8 mouse cellular contexts compared by ENCODE assay signal in genomic region chr13:21258524-21258923, GRCm38 (mm10). TPM values are rescaled to one million over a fixed set of nuclear protein-coding genes. Genes with fewer than 3 reads are reported as not detected.
DNase-seq lines count a peak whose midpoint lies in the region; ATAC-seq lines count a peak whose summit lies in the region.
"Had no signal": no experiment of that assay in that cellular context is flagged by ENCODE, and none has a peak within 500 bp of the region (broad histone marks: within the 10 kb centered on the region; RNA-seq: fewer than 3 reads in every experiment).

No protein-coding gene starts in this region.

- peak overlapping the region; percentile 65 for H3K4me2 ChIP-seq in lung, embryonic 15.5 days
- H3K4me2 ChIP-seq in forebrain, embryonic 11.5 days (ENCODE audit: low read depth, low read length, severe bottlenecking): peak overlapping the region; percentile 50
- peak overlapping the region; percentile 67 for H3K4me2 ChIP-seq in limb, embryonic 13.5 days (replicated peaks)
- peak overlapping the region; percentile 61 for H3K4me2 ChIP-seq in stomach, embryonic 16.5 days (ENCODE audit: low read depth, low read length)

- H3K4me3 ChIP-seq in lung, embryonic 15.5 days: peak overlapping the region; percentile 42
- peak overlapping the region; percentile 43 for H3K4me3 ChIP-seq in forebrain, embryonic 11.5 days (ENCODE audit: low read depth, low read length)
- peak overlapping the region; percentile 48 for H3K4me3 ChIP-seq in limb, embryonic 13.5 days
- H3K4me3 ChIP-seq in stomach, embryonic 16.5 days (replicated peaks; ENCODE audit: low read length): peak overlapping the region; percentile 42

- peaks cover 16% of the 10 kb centered on the region for H3K4me1 ChIP-seq in lung, embryonic 15.5 days
- 0 out of 2 replicates have a peak, but pooled peaks cover 2% of the 10 kb centered on the region for H3K4me1 ChIP-seq in forebrain, embryonic 11.5 days (replicated peaks; ENCODE audit: control insufficient read depth, insufficient read depth, low read length)
- H3K4me1 ChIP-seq in limb, embryonic 13.5 days: peaks cover 15% of the 10 kb centered on the region
- peaks cover 6% of the 10 kb centered on the region for H3K4me1 ChIP-seq in stomach, embryonic 16.5 days (ENCODE audit: control insufficient read depth, insufficient read depth, low read length)

- H3K27ac ChIP-seq in lung, embryonic 15.5 days: no peak overlapping the region
- H3K27ac ChIP-seq in forebrain, embryonic 11.5 days (ENCODE audit: low read depth, low read length): no peak overlapping the region
- H3K27ac ChIP-seq in limb, embryonic 13.5 days: no peak overlapping the region
- no peak overlapping the region for H3K27ac ChIP-seq in stomach, embryonic 16.5 days (ENCODE audit: low read length)

- ATAC-seq in lung, embryonic 15.5 days (ENCODE audit: borderline replicate concordance, extremely low read depth, low FRiP score, low TSS enrichment): no peak
- no peak for ATAC-seq in forebrain, embryonic 11.5 days (replicated peaks; ENCODE audit: low FRiP score)
- no peak for ATAC-seq in limb, embryonic 13.5 days (ENCODE audit: low FRiP score, low read depth)
- no peak for ATAC-seq in stomach, embryonic 16.5 days (ENCODE audit: insufficient read depth, low FRiP score)

- H3K36me3 ChIP-seq in lung, embryonic 15.5 days: no peaks in the 10 kb centered on the region
- no peaks in the 10 kb centered on the region for H3K36me3 ChIP-seq in forebrain, embryonic 11.5 days (ENCODE audit: control insufficient read depth, insufficient read depth, low read length)
- no peaks in the 10 kb centered on the region for H3K36me3 ChIP-seq in limb, embryonic 13.5 days
- no peaks in the 10 kb centered on the region for H3K36me3 ChIP-seq in stomach, embryonic 16.5 days (ENCODE audit: control insufficient read depth, insufficient read depth, low read length)

- 19% methylated on average over 6 of the region's 6 CpGs for WGBS in lung, embryonic 15.5 days
- WGBS in forebrain, embryonic 11.5 days: 18% methylated on average over 6 of the region's 6 CpGs
- 20% methylated on average over 6 of the region's 6 CpGs for WGBS in limb, embryonic 13.5 days
- 23% methylated on average over 6 of the region's 6 CpGs for WGBS in stomach, embryonic 16.5 days

- peaks cover 3% of the 10 kb centered on the region; the same call in 1 of the 2 replicates for H3K27me3 ChIP-seq in lung, embryonic 15.5 days
- peaks cover 2% of the 10 kb centered on the region; the same call in 1 of the 2 replicates for H3K27me3 ChIP-seq in forebrain, embryonic 11.5 days (ENCODE audit: control insufficient read depth, insufficient read depth, low read length)
- peaks cover 42% of the 10 kb centered on the region for H3K27me3 ChIP-seq in limb, embryonic 13.5 days
- H3K27me3 ChIP-seq in stomach, embryonic 16.5 days (ENCODE audit: control insufficient read depth, insufficient read depth, low read length): 0 out of 2 replicates have a peak, but pooled peaks cover 4% of the 10 kb centered on the region

- DNase-seq in lung, adult 18-20 months: no peak
- no peak for DNase-seq in forebrain, embryonic 11.5 days (ENCODE audit: low spot score)
- DNase-seq in spleen, adult 12 weeks (ENCODE audit: low spot score): no peak
- DNase-seq in frontal cortex, postnatal 25 days (ENCODE audit: low spot score in 2 of 2): no peak

- H3K9ac ChIP-seq in lung, embryonic 15.5 days: no peak overlapping the region
- H3K9ac ChIP-seq in forebrain, embryonic 11.5 days (ENCODE audit: low read length): no peak overlapping the region; the same call in 1 of the 2 replicates
- H3K9ac ChIP-seq in limb, embryonic 13.5 days: no peak overlapping the region; the same call in 1 of the 2 replicates
- H3K9ac ChIP-seq in stomach, embryonic 16.5 days (ENCODE audit: low read length): no peak overlapping the region

- H3K9me3 ChIP-seq in lung, embryonic 15.5 days: no peaks in the 10 kb centered on the region
- no peaks in the 10 kb centered on the region for H3K9me3 ChIP-seq in forebrain, embryonic 11.5 days (ENCODE audit: control insufficient read depth, low read length)
- H3K9me3 ChIP-seq in limb, embryonic 13.5 days: no peaks in the 10 kb centered on the region
- H3K9me3 ChIP-seq in stomach, embryonic 16.5 days (replicated peaks; ENCODE audit: control insufficient read depth, low read length): no peaks in the 10 kb centered on the region

RNA-seq across cellular contexts. Expression of gene Gpx5, which starts 34.0 kb away (rescaled TPM):
- not detected in 2 replicates for polyA plus RNA-seq in lung, embryonic 15.5 days (2015; fragmentation: Nextera tagmentation; extraction: Ambion mirVana)
- polyA plus RNA-seq in forebrain, embryonic 11.5 days (2014; fragmentation: Nextera tagmentation; extraction: Ambion mirVana): not detected in 2 replicates
- polyA plus RNA-seq in limb, embryonic 13.5 days (2015; fragmentation: Nextera tagmentation; extraction: Ambion mirVana): not detected in 2 replicates
- polyA plus RNA-seq in stomach, embryonic 16.5 days (2015; fragmentation: Nextera tagmentation; extraction: Ambion mirVana): not detected in 2 replicates

RNA-seq across cellular contexts. Expression of gene Gpx6, which starts 53.4 kb away (rescaled TPM):
- not detected in 2 replicates for polyA plus RNA-seq in lung, embryonic 15.5 days (2015; fragmentation: Nextera tagmentation; extraction: Ambion mirVana)
- not detected in 2 replicates for polyA plus RNA-seq in forebrain, embryonic 11.5 days (2014; fragmentation: Nextera tagmentation; extraction: Ambion mirVana)
- polyA plus RNA-seq in limb, embryonic 13.5 days (2015; fragmentation: Nextera tagmentation; extraction: Ambion mirVana): 0.28 and 0.52 TPM in 2 replicates
- not detected in 2 replicates for polyA plus RNA-seq in stomach, embryonic 16.5 days (2015; fragmentation: Nextera tagmentation; extraction: Ambion mirVana)
- polyA plus RNA-seq: large intestine, adult 2 months had no signal
